Comparison of ENCODE assay signal across 13 mouse cellular contexts in genomic region chr15:77162931-77163330, GRCm38 (mm10).
DNase-seq lines count a peak whose midpoint lies in the region; ATAC-seq and TF ChIP-seq lines count a peak whose summit lies in the region.
"Had no signal": no experiment of that assay in that cellular context is flagged by ENCODE, and none has a peak within 500 bp of the region (broad histone marks: within the 10 kb centered on the region; RNA-seq: fewer than 3 reads in every experiment).

No protein-coding gene starts in this region.

- no peak for TF ChIP-seq EP300 in heart, adult 2 months (IDR thresholded peaks at IDR 0.05; ENCODE audit: insufficient read depth, low read depth, low read length)

- peaks cover 8% of the 10 kb centered on the region for H3K79me2 ChIP-seq in heart, adult 2 months (replicated peaks; ENCODE audit: control insufficient read depth, insufficient read depth, low read length)

- H3K27me3 ChIP-seq in heart, embryonic 13.5 days (replicated peaks): no peaks in the 10 kb centered on the region
- no peaks in the 10 kb centered on the region for H3K27me3 ChIP-seq in heart, adult 2 months (ENCODE audit: control insufficient read depth, insufficient read depth, low read length)
- H3K27me3 ChIP-seq in midbrain, embryonic 12.5 days: no peaks in the 10 kb centered on the region
- H3K27me3 ChIP-seq in midbrain, embryonic 15.5 days (replicated peaks): no peaks in the 10 kb centered on the region
- H3K27me3 ChIP-seq in liver, embryonic 12.5 days (replicated peaks): no peaks in the 10 kb centered on the region
- H3K27me3 ChIP-seq: liver, embryonic 15.5 days; Patski had no signal

- H3K27ac ChIP-seq in heart, embryonic 13.5 days (replicated peaks): peak overlapping the region; percentile 83
- H3K27ac ChIP-seq in heart, adult 2 months: no peak overlapping the region
- peak overlapping the region; percentile 54; the same call in 1 of the 2 replicates for H3K27ac ChIP-seq in midbrain, embryonic 12.5 days (replicated peaks)
- H3K27ac ChIP-seq in midbrain, embryonic 15.5 days: no peak overlapping the region
- no peak overlapping the region for H3K27ac ChIP-seq in liver, embryonic 12.5 days
- H3K27ac ChIP-seq: hindbrain, postnatal 0 days; liver, embryonic 15.5 days had no signal

- no peak for TF ChIP-seq POLR2A in heart, adult 2 months (IDR thresholded peaks at IDR 0.05; ENCODE audit: insufficient read depth, low read depth, low read length)

- H3K4me3 ChIP-seq in heart, embryonic 13.5 days: no peak overlapping the region
- H3K4me3 ChIP-seq in heart, adult 2 months: no peak overlapping the region
- H3K4me3 ChIP-seq in midbrain, embryonic 12.5 days: no peak overlapping the region
- H3K4me3 ChIP-seq in midbrain, embryonic 15.5 days: no peak overlapping the region
- no peak overlapping the region for H3K4me3 ChIP-seq in liver, embryonic 12.5 days
- H3K4me3 ChIP-seq: liver, embryonic 15.5 days had no signal

- DNase-seq in heart, adult 2 months: no peak
- peak; percentile 23 to 47 for DNase-seq in gastrocnemius, postnatal 4 days (ENCODE audit: low spot score in 2 of 2)
- peak; percentile 18 for DNase-seq in yolk sac, embryonic 10.5 days (ENCODE audit: low spot score)
- DNase-seq in layer of hippocampus, adult 8-10 months (ENCODE audit: low spot score in 2 of 2): no peak
- DNase-seq: adrenal gland, postnatal 36 days; kidney, postnatal 25 days had no signal

- peaks cover 84% of the 10 kb centered on the region for H3K4me1 ChIP-seq in heart, embryonic 13.5 days
- H3K4me1 ChIP-seq in heart, adult 2 months (ENCODE audit: control insufficient read depth, insufficient read depth, low read length): peaks cover 11% of the 10 kb centered on the region
- peaks cover 9% of the 10 kb centered on the region for H3K4me1 ChIP-seq in midbrain, embryonic 12.5 days
- peaks cover 11% of the 10 kb centered on the region for H3K4me1 ChIP-seq in midbrain, embryonic 15.5 days
- peaks cover 16% of the 10 kb centered on the region; the same call in 1 of the 2 replicates for H3K4me1 ChIP-seq in liver, embryonic 12.5 days

- H3K9ac ChIP-seq in heart, embryonic 13.5 days: peak overlapping the region; percentile 61
- H3K9ac ChIP-seq in heart, adult 2 months (ENCODE audit: low read depth, low read length): no peak overlapping the region
- 0 out of 2 replicates have a peak overlapping the region, but pooled peaks have one; percentile 24 for H3K9ac ChIP-seq in midbrain, embryonic 12.5 days (replicated peaks)
- H3K9ac ChIP-seq in midbrain, embryonic 15.5 days: no peak overlapping the region
- no peak overlapping the region for H3K9ac ChIP-seq in liver, embryonic 12.5 days
- H3K9ac ChIP-seq: liver, embryonic 15.5 days had no signal

- no peak for TF ChIP-seq CTCF in heart, adult 2 months (IDR thresholded peaks at IDR 0.05)

- H3K36me3 ChIP-seq in heart, embryonic 13.5 days: no peaks in the 10 kb centered on the region
- peaks cover 18% of the 10 kb centered on the region for H3K36me3 ChIP-seq in heart, adult 2 months (ENCODE audit: control insufficient read depth, insufficient read depth, low read length)
- H3K36me3 ChIP-seq in midbrain, embryonic 12.5 days: no peaks in the 10 kb centered on the region
- no peaks in the 10 kb centered on the region for H3K36me3 ChIP-seq in midbrain, embryonic 15.5 days (replicated peaks)
- no peaks in the 10 kb centered on the region for H3K36me3 ChIP-seq in liver, embryonic 12.5 days
- H3K36me3 ChIP-seq: liver, embryonic 15.5 days had no signal

- ATAC-seq in heart, embryonic 13.5 days (ENCODE audit: extremely low read depth, insufficient number of reproducible peaks, low FRiP score, low TSS enrichment): no peak
- no peak for ATAC-seq in midbrain, embryonic 12.5 days (ENCODE audit: low FRiP score, low read depth)
- no peak for ATAC-seq in midbrain, embryonic 15.5 days (replicated peaks)
- ATAC-seq in liver, embryonic 12.5 days: no peak
- ATAC-seq: hindbrain, postnatal 0 days; Patski had no signal

- 53% methylated on average over 4 of the region's 6 CpGs for WGBS in heart, embryonic 13.5 days
- WGBS in heart, adult 2 months: 70% methylated on average over 6 of the region's 6 CpGs
- 54% methylated on average over 4 of the region's 6 CpGs for WGBS in midbrain, embryonic 12.5 days
- WGBS in midbrain, embryonic 15.5 days: 55% methylated on average over 6 of the region's 6 CpGs
- WGBS in liver, embryonic 12.5 days (ENCODE audit: insufficient replicate concordance): 57% methylated on average over 6 of the region's 6 CpGs

- intact Hi-C loops in heart, adult 2 months (cut with DNase I): no loop called here

- H3K4me2 ChIP-seq in heart, embryonic 13.5 days: peak overlapping the region; percentile 39
- H3K4me2 ChIP-seq in midbrain, embryonic 12.5 days (replicated peaks): no peak overlapping the region
- H3K4me2 ChIP-seq in midbrain, embryonic 15.5 days: no peak overlapping the region
- H3K4me2 ChIP-seq in liver, embryonic 12.5 days: no peak overlapping the region
- H3K4me2 ChIP-seq: liver, embryonic 15.5 days had no signal

- no peaks in the 10 kb centered on the region for H3K9me3 ChIP-seq in heart, embryonic 13.5 days
- H3K9me3 ChIP-seq in midbrain, embryonic 12.5 days: no peaks in the 10 kb centered on the region
- no peaks in the 10 kb centered on the region for H3K9me3 ChIP-seq in midbrain, embryonic 15.5 days
- no peaks in the 10 kb centered on the region for H3K9me3 ChIP-seq in liver, embryonic 12.5 days (replicated peaks)
- H3K9me3 ChIP-seq: liver, embryonic 15.5 days had no signal

Comparison
In these comparisons a context has a peak if more than half of its experiments do, and no peak if none do; other contexts are left out.
1. H3K27ac ChIP-seq: peak in heart, embryonic 13.5 days (single experiment) and midbrain, embryonic 12.5 days (single experiment); none in heart, adult 2 months (single experiment), midbrain, embryonic 15.5 days (single experiment) and liver, embryonic 12.5 days (single experiment).
2. H3K9ac ChIP-seq: peak in heart, embryonic 13.5 days (single experiment) and midbrain, embryonic 12.5 days (single experiment); none in heart, adult 2 months (single experiment), midbrain, embryonic 15.5 days (single experiment) and liver, embryonic 12.5 days (single experiment).
3. DNase-seq: peak in gastrocnemius, postnatal 4 days (2 of 2) and yolk sac, embryonic 10.5 days (single experiment); none in heart, adult 2 months (0 of 2) and layer of hippocampus, adult 8-10 months (0 of 2).